Mouse (Mus musculus): ENCODE measurements at regions not wholly inside any gene's neighbourhood (a gene's known extent, or its start where the extent isn't known, plus 50 kb on each side); places are given as distances from the start of the nearest gene placed in this dataset.

- Histone ChIP-seq H3K9ac (no peak overlapping the region), H3K27ac (no peak overlapping the region), H3K4me3 (no peak overlapping the region), H3K9me3 (no peaks in the 10 kb centered on the region), H3K4me1 (peaks cover 14% of the 10 kb centered on the region), H3K36me3 (replicated peaks) (no peaks in the 10 kb centered on the region), H3K4me2 (no peak overlapping the region; the same call in 1 of the 2 replicates), H3K27me3 (replicated peaks) (no peaks in the 10 kb centered on the region)
- WGBS = 78% methylated on average over 21 of the region's 21 CpGs
- no peak for ATAC-seq (replicated peaks)
Measured at GRCm38 (mm10) chr17:27316711-27317575, 112.7 kb upstream of the Lemd2 start.

- H3K27me3 ChIP-seq (replicated peaks) = no peaks in the 10 kb centered on the region
- peaks cover 14% of the 10 kb centered on the region for H3K4me1 ChIP-seq
- H3K4me2 ChIP-seq = no peak overlapping the region
- no peaks in the 10 kb centered on the region for H3K9me3 ChIP-seq
- H3K4me3 ChIP-seq = no peak overlapping the region
- H3K27ac ChIP-seq = no peak overlapping the region
- H3K36me3 ChIP-seq (replicated peaks) = no peaks in the 10 kb centered on the region
- H3K9ac ChIP-seq = no peak overlapping the region
- 80% methylated on average over 11 of the region's 11 CpGs for WGBS
- ATAC-seq (replicated peaks) = no peak
Measured at GRCm38 (mm10) chr17:27315947-27316628, 111.8 kb upstream of the Lemd2 start.

GRCm38 (mm10) chr17:27315428-27315827 is 111.2 kb upstream of the Lemd2 start:
- Histone ChIP-seq H3K4me3 (no peak overlapping the region), H3K27me3 (replicated peaks) (no peaks in the 10 kb centered on the region), H3K9ac (no peak overlapping the region), H3K27ac (no peak overlapping the region), H3K36me3 (replicated peaks) (no peaks in the 10 kb centered on the region), H3K4me2 (no peak overlapping the region), H3K4me1 (peaks cover 14% of the 10 kb centered on the region), H3K9me3 (no peaks in the 10 kb centered on the region)
- 52% methylated on average over 3 of the region's 3 CpGs for WGBS
- no peak for ATAC-seq (replicated peaks)

- H3K9ac ChIP-seq = no peak overlapping the region
- ATAC-seq (replicated peaks) = no peak
- no peak overlapping the region for H3K4me2 ChIP-seq
- H3K4me1 ChIP-seq = peaks cover 14% of the 10 kb centered on the region
- no peaks in the 10 kb centered on the region for H3K9me3 ChIP-seq
- no peak overlapping the region for H3K27ac ChIP-seq
- H3K36me3 ChIP-seq (replicated peaks) = no peaks in the 10 kb centered on the region
- H3K4me3 ChIP-seq = no peak overlapping the region
- H3K27me3 ChIP-seq (replicated peaks) = no peaks in the 10 kb centered on the region
- WGBS = 54% methylated on average over 7 of the region's 7 CpGs
Measured at GRCm38 (mm10) chr17:27314821-27315392, 110.6 kb upstream of the Lemd2 start.

GRCm38 (mm10) chr17:27308933-27309332 is 104.7 kb upstream of the Lemd2 start:
- no peak overlapping the region for H3K4me3 ChIP-seq
- no peak overlapping the region for H3K4me2 ChIP-seq
- H3K27ac ChIP-seq = no peak overlapping the region
- H3K36me3 ChIP-seq (replicated peaks) = no peaks in the 10 kb centered on the region
- WGBS = 39% methylated on average over 4 of the region's 4 CpGs
- peaks cover 6% of the 10 kb centered on the region for H3K4me1 ChIP-seq
- H3K9me3 ChIP-seq = no peaks in the 10 kb centered on the region
- no peak overlapping the region for H3K9ac ChIP-seq
- no peaks in the 10 kb centered on the region for H3K27me3 ChIP-seq (replicated peaks)
- ATAC-seq (replicated peaks) = no peak

GRCm38 (mm10) chr17:27304842-27305241 is 100.6 kb upstream of the Lemd2 start:
- Histone ChIP-seq H3K9ac (no peak overlapping the region), H3K36me3 (replicated peaks) (no peaks in the 10 kb centered on the region), H3K4me2 (no peak overlapping the region), H3K4me1 (peaks cover 6% of the 10 kb centered on the region), H3K4me3 (no peak overlapping the region), H3K27me3 (replicated peaks) (no peaks in the 10 kb centered on the region), H3K9me3 (no peaks in the 10 kb centered on the region), H3K27ac (no peak overlapping the region)
- no peak for ATAC-seq (replicated peaks)
- 59% methylated on average over 3 of the region's 3 CpGs for WGBS

GRCm38 (mm10) chr17:27303633-27304479 is 99.6 kb upstream of the Lemd2 start:
- no peak overlapping the region for H3K4me3 ChIP-seq
- no peaks in the 10 kb centered on the region for H3K9me3 ChIP-seq
- no peak overlapping the region for H3K27ac ChIP-seq
- 79% methylated on average over 17 of the region's 17 CpGs for WGBS
- no peaks in the 10 kb centered on the region for H3K27me3 ChIP-seq (replicated peaks)
- H3K4me1 ChIP-seq = peaks cover under 1% of the 10 kb centered on the region; the same call in 1 of the 2 replicates
- H3K4me2 ChIP-seq = no peak overlapping the region
- ATAC-seq (replicated peaks) = no peak
- no peak overlapping the region for H3K9ac ChIP-seq
- no peaks in the 10 kb centered on the region for H3K36me3 ChIP-seq (replicated peaks)

GRCm38 (mm10) chr17:27303061-27303460 is 98.8 kb upstream of the Lemd2 start:
- H3K27me3 ChIP-seq (replicated peaks) = no peaks in the 10 kb centered on the region
- H3K27ac ChIP-seq = no peak overlapping the region
- no peaks in the 10 kb centered on the region for H3K9me3 ChIP-seq
- WGBS = 94% methylated on average over 12 of the region's 12 CpGs
- H3K4me2 ChIP-seq = no peak overlapping the region
- H3K36me3 ChIP-seq (replicated peaks) = no peaks in the 10 kb centered on the region
- no peak overlapping the region for H3K9ac ChIP-seq
- no peaks in the 10 kb centered on the region for H3K4me1 ChIP-seq
- H3K4me3 ChIP-seq = no peak overlapping the region
- no peak for ATAC-seq (replicated peaks)

GRCm38 (mm10) chr17:27301376-27301775 is 97.1 kb upstream of the Lemd2 start:
- WGBS = 42% methylated on average over 11 of the region's 11 CpGs

GRCm38 (mm10) chr17:27299297-27299696 is 95.0 kb upstream of the Lemd2 start:
- no peaks in the 10 kb centered on the region for H3K4me1 ChIP-seq
- no peak overlapping the region for H3K4me3 ChIP-seq
- H3K27ac ChIP-seq = no peak overlapping the region
- H3K9ac ChIP-seq = no peak overlapping the region
- H3K9me3 ChIP-seq = no peaks in the 10 kb centered on the region
- 78% methylated on average over 4 of the region's 4 CpGs for WGBS
- H3K4me2 ChIP-seq = no peak overlapping the region
- H3K36me3 ChIP-seq (replicated peaks) = no peaks in the 10 kb centered on the region
- no peaks in the 10 kb centered on the region for H3K27me3 ChIP-seq (replicated peaks)
- no peak for ATAC-seq (replicated peaks)

More at GRCm38 (mm10) chr17:27301376-27301775, 97.1 kb upstream of the Lemd2 start:
- Histone ChIP-seq H3K9me3 (no peaks in the 10 kb centered on the region), H3K4me2 (no peak overlapping the region), H3K36me3 (replicated peaks) (no peaks in the 10 kb centered on the region), H3K27me3 (replicated peaks) (no peaks in the 10 kb centered on the region), H3K27ac (no peak overlapping the region), H3K4me1 (no peaks in the 10 kb centered on the region), H3K4me3 (no peak overlapping the region), H3K9ac (no peak overlapping the region)
- ATAC-seq (replicated peaks) = no peak

GRCm38 (mm10) chr17:27298351-27298750 is 94.1 kb upstream of the Lemd2 start:
- Histone ChIP-seq H3K4me3 (no peak overlapping the region), H3K4me1 (no peaks in the 10 kb centered on the region), H3K4me2 (no peak overlapping the region), H3K27ac (no peak overlapping the region), H3K9me3 (no peaks in the 10 kb centered on the region), H3K27me3 (replicated peaks) (no peaks in the 10 kb centered on the region), H3K36me3 (replicated peaks) (no peaks in the 10 kb centered on the region), H3K9ac (no peak overlapping the region)
- ATAC-seq (replicated peaks) = no peak
- WGBS = 88% methylated on average over 10 of the region's 10 CpGs

- Histone ChIP-seq H3K4me2 (no peak overlapping the region), H3K9me3 (no peaks in the 10 kb centered on the region), H3K4me3 (no peak overlapping the region), H3K36me3 (replicated peaks) (no peaks in the 10 kb centered on the region), H3K27me3 (replicated peaks) (no peaks in the 10 kb centered on the region), H3K27ac (no peak overlapping the region), H3K4me1 (no peaks in the 10 kb centered on the region), H3K9ac (no peak overlapping the region)
- ATAC-seq (replicated peaks) = no peak
- WGBS = 87% methylated on average over 5 of the region's 5 CpGs
Measured at GRCm38 (mm10) chr17:27296156-27296555, 91.9 kb upstream of the Lemd2 start.

Measured in midbrain, embryonic 15.5 days (tissue).